Mouse (Mus musculus) olfactory bulb, adult 2 months (tissue): ENCODE measurements around the gene Mecom.

Experiments
- CTCF ChIP-seq: fragments of 200-500 bp; IDR thresholded peaks from 2 replicates; pipeline ENCODE4 v1.5.1; 2012; ENCODE audit warnings: low read depth, mild to moderate bottlenecking, low read length, moderate library complexity; ENCODE audit not compliant: insufficient read depth
- POLR2A ChIP-seq: fragments of 200-500 bp; IDR thresholded peaks from 2 replicates; pipeline ENCODE4 v1.6.1; 2012; ENCODE audit warnings: mild to moderate bottlenecking, low read depth, low read length, moderate library complexity; ENCODE audit not compliant: insufficient read depth

GRCm38 (mm10) chr3:30132370-30132769, 415.4 kb downstream of the Mecom start:
- no peak for TF ChIP-seq POLR2A
- TF ChIP-seq CTCF = no peak
